Mouse (Mus musculus): ENCODE results near the gene Ralgds. TPM values are rescaled to one million over a fixed set of nuclear protein-coding genes. Genes with fewer than 3 reads are reported as not detected.
"Not testable (repeated sequence)": the region's sequence is repeated elsewhere in the genome, so short reads cannot be mapped to it uniquely, and the experiment has no call there.

Ralgds gene
- polyA plus RNA-seq, 1 experiment = 49.2 TPM

DNA sequence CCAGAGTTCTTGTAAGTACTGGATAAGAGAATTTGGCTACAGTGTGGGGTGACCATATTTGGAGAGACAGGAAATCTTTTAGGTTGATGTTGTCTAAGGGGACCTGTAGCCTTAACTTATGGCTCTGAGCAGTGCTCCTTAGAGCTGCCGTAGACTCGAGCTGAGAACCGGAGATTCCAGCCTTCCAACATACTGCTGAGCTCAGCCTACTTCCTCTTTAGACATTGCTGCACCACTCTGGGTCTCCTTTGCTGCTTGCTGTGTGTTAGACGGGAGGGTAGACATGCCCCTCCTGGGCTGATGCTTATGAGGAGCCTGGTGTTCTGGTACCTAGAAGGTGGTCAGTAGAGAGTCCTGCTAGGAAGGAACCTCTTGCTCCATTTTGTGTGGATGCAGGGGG is 14.5 kb upstream of the Ralgds start:
- no peaks in the 10 kb centered on the region for H3K36me3 ChIP-seq (ENCODE audit: control insufficient read depth, insufficient read depth, low read length, poor library complexity, severe bottlenecking)
- peaks cover 25% of the 10 kb centered on the region for H3K9me3 ChIP-seq (replicated peaks; ENCODE audit: control insufficient read depth, insufficient read depth, low read length, poor library complexity, severe bottlenecking)
- no peak overlapping the region for H3K27ac ChIP-seq (ENCODE audit: insufficient read depth, low read length)

DNA sequence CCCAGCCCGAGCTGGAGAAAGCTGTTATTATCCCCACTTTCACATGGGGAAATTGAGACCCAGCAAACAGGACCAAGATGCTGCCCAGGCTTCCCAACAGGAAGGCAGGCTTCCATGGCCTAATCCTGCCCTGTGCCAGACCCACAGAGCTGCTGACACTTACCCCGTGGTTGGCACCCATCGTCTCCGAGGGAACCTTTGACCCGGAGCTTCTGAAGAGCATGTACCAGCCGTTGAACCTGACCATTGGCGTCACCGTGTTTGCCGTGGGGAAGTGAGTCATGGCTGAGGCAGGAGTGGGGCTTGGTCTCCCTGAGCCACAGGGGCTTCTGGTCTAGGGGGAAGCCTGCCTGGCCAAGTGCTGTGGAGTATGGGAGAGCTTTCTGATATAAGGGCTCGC is 9.9 kb upstream of the Ralgds start:
- H3K9ac ChIP-seq (ENCODE audit: low read depth, poor library complexity, severe bottlenecking) = no peak overlapping the region
- TF ChIP-seq POLR2A (IDR thresholded peaks at IDR 0.05; ENCODE audit: insufficient read depth, low read length) (no peak), CTCF (IDR thresholded peaks at IDR 0.05; ENCODE audit: low read depth, low read length) (no peak), EP300 (IDR thresholded peaks at IDR 0.05; ENCODE audit: insufficient read depth, low read depth, low read length) (no peak)
- peaks cover 11% of the 10 kb centered on the region for H3K4me1 ChIP-seq (ENCODE audit: control insufficient read depth, insufficient read depth, low read length)
- H3K4me3 ChIP-seq (ENCODE audit: low read depth, low read length) = no peak overlapping the region
- no peak overlapping the region for H3K27ac ChIP-seq (ENCODE audit: insufficient read depth, low read length)
- H3K9me3 ChIP-seq (replicated peaks; ENCODE audit: control insufficient read depth, insufficient read depth, low read length, poor library complexity, severe bottlenecking) = no peaks in the 10 kb centered on the region
- H3K36me3 ChIP-seq (ENCODE audit: control insufficient read depth, insufficient read depth, low read length, poor library complexity, severe bottlenecking) = no peaks in the 10 kb centered on the region
- H3K27me3 ChIP-seq (ENCODE audit: control insufficient read depth, insufficient read depth, low read length, poor library complexity, severe bottlenecking) = no peaks in the 10 kb centered on the region

More for the DNA sequence above, 14.5 kb upstream of the Ralgds start:
- no peak for TF ChIP-seq POLR2A (IDR thresholded peaks at IDR 0.05; ENCODE audit: insufficient read depth, low read length)
- Histone ChIP-seq H3K27me3 (ENCODE audit: control insufficient read depth, insufficient read depth, low read length, poor library complexity, severe bottlenecking) (no peaks in the 10 kb centered on the region), H3K4me1 (ENCODE audit: control insufficient read depth, insufficient read depth, low read length) (no peaks in the 10 kb centered on the region), H3K9ac (ENCODE audit: low read depth, poor library complexity, severe bottlenecking) (no peak overlapping the region), H3K4me3 (ENCODE audit: low read depth, low read length) (no peak overlapping the region)

DNA sequence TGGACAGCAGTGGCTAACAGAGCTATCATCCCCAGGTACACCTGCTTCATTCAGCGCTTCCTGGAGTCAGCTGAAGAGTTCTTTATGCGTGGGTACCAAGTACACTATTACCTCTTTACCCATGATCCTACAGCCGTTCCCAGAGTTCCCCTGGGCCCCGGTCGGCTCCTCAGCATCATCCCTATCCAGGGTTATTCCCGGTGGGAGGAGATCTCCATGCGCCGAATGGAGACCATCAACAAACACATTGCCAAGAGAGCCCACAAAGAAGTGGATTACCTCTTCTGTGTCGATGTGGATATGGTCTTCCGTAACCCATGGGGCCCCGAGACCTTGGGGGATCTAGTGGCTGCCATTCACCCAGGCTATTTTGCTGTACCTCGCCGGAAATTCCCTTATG is 8.2 kb upstream of the Ralgds start:
- H3K27ac ChIP-seq (ENCODE audit: insufficient read depth, low read length) = no peak overlapping the region
- H3K4me3 ChIP-seq (ENCODE audit: low read depth, low read length) = peak overlapping the region; percentile 39
- no peaks in the 10 kb centered on the region for H3K36me3 ChIP-seq (ENCODE audit: control insufficient read depth, insufficient read depth, low read length, poor library complexity, severe bottlenecking)
- H3K4me1 ChIP-seq (ENCODE audit: control insufficient read depth, insufficient read depth, low read length) = peaks cover 11% of the 10 kb centered on the region
- no peaks in the 10 kb centered on the region for H3K27me3 ChIP-seq (ENCODE audit: control insufficient read depth, insufficient read depth, low read length, poor library complexity, severe bottlenecking)
- no peak for TF ChIP-seq CTCF (IDR thresholded peaks at IDR 0.05; ENCODE audit: low read depth, low read length)
- TF ChIP-seq EP300 (IDR thresholded peaks at IDR 0.05; ENCODE audit: insufficient read depth, low read depth, low read length) = no peak
- TF ChIP-seq POLR2A (IDR thresholded peaks at IDR 0.05; ENCODE audit: insufficient read depth, low read length) = no peak
- no peak overlapping the region for H3K9ac ChIP-seq (ENCODE audit: low read depth, poor library complexity, severe bottlenecking)
- H3K9me3 ChIP-seq (replicated peaks; ENCODE audit: control insufficient read depth, insufficient read depth, low read length, poor library complexity, severe bottlenecking) = no peaks in the 10 kb centered on the region

DNA sequence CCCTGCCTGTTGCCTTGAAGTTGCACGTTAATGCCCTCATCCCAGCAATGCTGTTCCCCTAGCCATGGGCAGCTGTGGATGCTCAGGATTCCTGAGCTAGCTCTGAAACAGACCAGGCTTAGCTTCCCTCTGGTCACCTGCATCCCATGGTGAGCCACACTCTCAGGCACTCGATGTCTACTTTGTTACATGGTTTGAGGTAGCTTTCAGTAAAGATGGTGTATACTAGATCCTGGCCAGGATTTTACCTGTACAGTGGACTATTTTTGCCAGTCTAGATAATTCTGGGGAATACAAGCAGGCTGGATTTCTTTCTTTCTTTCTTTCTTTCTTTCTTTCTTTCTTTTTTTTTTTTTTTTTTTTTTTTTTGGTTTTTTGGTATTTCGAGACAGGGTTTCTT is 7.1 kb upstream of the Ralgds start, which contains the start of gene Gm10134:
Gene Gm10134 (plus strand): TSS at position 301 of the 400 bp plus-strand sequence.
- Histone ChIP-seq H3K36me3 (ENCODE audit: control insufficient read depth, insufficient read depth, low read length, poor library complexity, severe bottlenecking) (no peaks in the 10 kb centered on the region), H3K9ac (ENCODE audit: low read depth, poor library complexity, severe bottlenecking) (no peak within 1 kb of the TSS), H3K9me3 (replicated peaks; ENCODE audit: control insufficient read depth, insufficient read depth, low read length, poor library complexity, severe bottlenecking) (no peaks in the 10 kb centered on the region), H3K27ac (ENCODE audit: insufficient read depth, low read length) (peak within 1 kb of the TSS; percentile 74), H3K27me3 (ENCODE audit: control insufficient read depth, insufficient read depth, low read length, poor library complexity, severe bottlenecking) (no peaks in the 10 kb centered on the region), H3K4me1 (ENCODE audit: control insufficient read depth, insufficient read depth, low read length) (peaks cover 11% of the 10 kb centered on the region), H3K4me3 (ENCODE audit: low read depth, low read length) (peak within 1 kb of the TSS; percentile 39)
- no peak for TF ChIP-seq POLR2A (IDR thresholded peaks at IDR 0.05; ENCODE audit: insufficient read depth, low read length)
- TF ChIP-seq EP300 (IDR thresholded peaks at IDR 0.05; ENCODE audit: insufficient read depth, low read depth, low read length) = no peak
- no peak for TF ChIP-seq CTCF (IDR thresholded peaks at IDR 0.05; ENCODE audit: low read depth, low read length)

DNA sequence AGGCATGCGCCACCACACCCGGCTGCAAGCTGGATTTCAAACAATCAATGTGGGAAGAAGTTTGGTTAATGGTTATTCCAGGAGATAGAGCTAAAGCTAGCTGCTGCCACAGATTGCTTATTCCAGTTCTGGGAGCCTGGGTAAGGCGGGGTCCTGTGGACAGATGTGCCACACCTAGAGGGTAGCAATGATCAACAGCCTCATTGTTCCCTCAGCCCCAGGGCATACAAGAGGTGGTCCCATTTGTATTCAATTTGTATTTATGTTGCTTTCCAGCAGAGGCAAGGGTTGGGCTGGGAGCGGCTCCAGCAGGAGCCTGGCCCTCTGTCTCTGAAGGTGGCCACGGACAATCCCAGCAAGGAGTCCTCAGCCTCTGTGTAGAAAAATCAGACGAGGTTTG is 6.6 kb upstream of the Ralgds start:
- peaks cover 11% of the 10 kb centered on the region for H3K4me1 ChIP-seq (ENCODE audit: control insufficient read depth, insufficient read depth, low read length)
- no peaks in the 10 kb centered on the region for H3K27me3 ChIP-seq (ENCODE audit: control insufficient read depth, insufficient read depth, low read length, poor library complexity, severe bottlenecking)
- H3K36me3 ChIP-seq (ENCODE audit: control insufficient read depth, insufficient read depth, low read length, poor library complexity, severe bottlenecking) = no peaks in the 10 kb centered on the region
- peak overlapping the region; percentile 74 for H3K27ac ChIP-seq (ENCODE audit: insufficient read depth, low read length)
- no peaks in the 10 kb centered on the region for H3K9me3 ChIP-seq (replicated peaks; ENCODE audit: control insufficient read depth, insufficient read depth, low read length, poor library complexity, severe bottlenecking)
- H3K9ac ChIP-seq (ENCODE audit: low read depth, poor library complexity, severe bottlenecking) = no peak overlapping the region
- no peak overlapping the region for H3K4me3 ChIP-seq (ENCODE audit: low read depth, low read length)
- TF ChIP-seq CTCF (IDR thresholded peaks at IDR 0.05; ENCODE audit: low read depth, low read length) (no peak), EP300 (IDR thresholded peaks at IDR 0.05; ENCODE audit: insufficient read depth, low read depth, low read length) (peak; percentile 96)

DNA sequence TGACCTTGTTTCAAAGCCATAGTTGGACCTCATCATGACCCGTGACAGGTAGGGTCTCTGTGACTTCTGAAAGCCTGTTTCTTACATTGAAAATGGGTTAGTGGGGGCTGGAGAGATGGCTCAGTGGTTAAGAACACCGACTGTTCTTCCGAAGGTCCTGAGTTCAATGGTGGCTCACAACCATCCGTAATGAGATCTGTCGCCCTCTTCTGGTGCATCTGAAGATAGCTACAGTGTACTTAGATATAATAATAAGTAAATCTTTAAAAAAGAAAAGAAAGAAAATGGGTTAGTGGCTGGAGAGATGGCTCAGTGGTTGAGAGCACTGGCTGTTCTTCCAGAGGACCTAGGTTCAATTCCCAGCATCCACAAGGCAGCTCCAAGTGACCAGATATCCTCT is 1.3 kb upstream of the Ralgds start:
- not testable (repeated sequence) for H3K9ac ChIP-seq (ENCODE audit: low read depth, poor library complexity, severe bottlenecking); H3K27me3 ChIP-seq (ENCODE audit: control insufficient read depth, insufficient read depth, low read length, poor library complexity, severe bottlenecking); H3K9me3 ChIP-seq (replicated peaks; ENCODE audit: control insufficient read depth, insufficient read depth, low read length, poor library complexity, severe bottlenecking); H3K27ac ChIP-seq (ENCODE audit: insufficient read depth, low read length); H3K36me3 ChIP-seq (ENCODE audit: control insufficient read depth, insufficient read depth, low read length, poor library complexity, severe bottlenecking); H3K4me3 ChIP-seq (ENCODE audit: low read depth, low read length); H3K4me1 ChIP-seq (ENCODE audit: control insufficient read depth, insufficient read depth, low read length)
- TF ChIP-seq CTCF (IDR thresholded peaks at IDR 0.05; ENCODE audit: low read depth, low read length) = peak; percentile 2
